Mouse (Mus musculus) ovary, adult 18-20 months (tissue): ENCODE data around the gene Mfsd11.

Source experiments
- DNase-seq: peaks from one replicate; pipeline ENCODE4 v3.0.0; 2022; ENCODE audit warnings: low spot score, mixed read lengths

Mfsd11 gene

DNA sequence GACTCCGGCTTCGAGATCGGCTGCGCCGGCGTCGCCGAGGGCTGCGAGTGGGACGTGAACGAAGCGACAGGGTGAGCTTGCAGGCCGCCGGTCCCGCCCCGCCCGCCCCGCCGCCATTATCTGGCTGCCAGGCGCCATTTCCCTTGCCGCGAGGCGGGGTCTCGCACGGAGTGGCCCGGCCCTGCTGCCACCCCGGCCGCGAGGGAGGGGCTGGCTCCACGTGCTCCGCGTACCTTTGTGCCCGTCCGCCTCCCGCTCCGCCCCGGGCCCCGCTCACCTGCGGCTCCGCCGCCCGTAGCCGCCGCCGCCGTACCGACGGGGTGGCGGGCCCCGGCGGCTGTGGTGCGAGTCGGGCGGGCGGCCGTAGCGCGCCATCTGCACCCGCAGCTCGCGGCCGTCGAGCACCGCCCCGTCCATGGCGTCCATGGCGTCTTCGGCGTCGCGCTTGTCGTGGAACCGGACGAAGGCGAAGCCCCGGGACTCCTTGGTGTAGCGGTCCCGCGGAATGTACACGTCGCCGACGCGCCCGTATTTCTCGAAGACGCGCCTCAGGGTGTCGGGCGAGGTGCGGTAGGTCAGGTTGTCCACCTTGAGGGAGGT lies at the start of gene Mfsd11:
Mfsd11 (plus strand) TSS at position 150 of the 600 bp plus-strand sequence.
- peak; percentile 70 for DNase-seq

DNA sequence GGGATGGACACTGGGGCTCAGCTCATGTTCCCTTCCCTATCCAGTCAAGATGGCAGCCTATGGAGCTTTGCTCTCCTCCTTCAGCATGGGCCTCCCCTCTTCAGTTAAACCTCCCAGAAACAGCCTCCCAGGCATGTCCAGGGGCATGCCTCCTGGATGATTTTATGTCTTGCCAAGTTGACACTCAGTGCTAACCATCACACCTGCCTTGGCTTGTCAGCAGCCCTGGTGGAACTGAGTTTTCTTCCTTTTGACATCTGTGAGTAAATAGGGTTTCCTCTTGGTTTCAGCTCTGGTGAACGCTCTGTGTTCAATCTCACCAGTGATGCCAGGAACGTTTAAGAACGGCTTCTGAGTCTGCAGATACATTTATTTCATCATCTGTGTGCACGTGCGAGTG lies 49.5 kb upstream of the Mfsd11 start:
- no peak for DNase-seq

DNA sequence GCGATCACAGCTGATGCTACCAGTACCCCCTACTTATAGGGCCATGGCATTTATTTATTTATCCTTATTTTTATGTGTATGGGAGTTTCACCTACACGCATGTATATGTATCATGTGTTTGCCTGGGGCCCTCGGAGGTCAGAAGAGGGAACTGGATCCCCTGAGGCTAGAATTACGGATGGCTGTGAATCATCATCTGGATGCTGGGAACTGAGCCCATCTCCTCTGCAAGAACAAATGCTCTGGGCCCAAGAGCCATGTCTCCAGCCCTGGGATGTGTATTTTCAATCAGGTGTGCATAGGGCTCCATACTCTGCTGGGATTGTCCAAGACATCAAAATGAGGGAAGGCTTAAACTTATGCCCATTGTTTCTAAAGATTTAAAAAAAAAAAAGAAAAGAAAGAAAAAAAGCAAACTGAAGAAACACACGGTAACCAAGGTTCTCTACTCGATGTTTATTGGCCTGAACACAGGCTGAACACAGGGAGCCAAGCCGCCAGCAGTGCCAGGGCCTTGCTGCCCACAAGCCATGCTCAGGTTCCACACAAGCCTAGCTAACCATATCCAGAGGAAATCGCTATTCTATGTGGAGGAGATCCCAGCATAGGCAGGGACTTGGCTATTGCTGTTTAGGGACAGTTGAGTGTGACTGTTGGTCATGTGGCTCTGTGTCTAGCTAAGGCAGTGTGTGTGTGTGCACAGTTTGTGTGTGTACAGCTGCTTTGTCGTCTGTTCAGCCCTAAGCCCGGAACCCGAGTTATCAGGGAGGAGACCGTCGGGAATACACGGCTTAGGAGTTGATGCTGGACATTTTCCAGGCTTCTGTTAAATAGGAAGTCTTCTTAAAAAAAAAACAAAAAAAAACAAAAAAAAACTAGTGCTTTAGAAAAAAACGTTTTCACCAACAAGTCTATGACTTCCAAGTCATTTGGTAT lies 45.8 kb upstream of the Mfsd11 start:
- DNase-seq: no peak

GRCm38 (mm10) chr11:116807116-116807515 lies 45.1 kb upstream of the Mfsd11 start:
- DNase-seq: no peak

DNA sequence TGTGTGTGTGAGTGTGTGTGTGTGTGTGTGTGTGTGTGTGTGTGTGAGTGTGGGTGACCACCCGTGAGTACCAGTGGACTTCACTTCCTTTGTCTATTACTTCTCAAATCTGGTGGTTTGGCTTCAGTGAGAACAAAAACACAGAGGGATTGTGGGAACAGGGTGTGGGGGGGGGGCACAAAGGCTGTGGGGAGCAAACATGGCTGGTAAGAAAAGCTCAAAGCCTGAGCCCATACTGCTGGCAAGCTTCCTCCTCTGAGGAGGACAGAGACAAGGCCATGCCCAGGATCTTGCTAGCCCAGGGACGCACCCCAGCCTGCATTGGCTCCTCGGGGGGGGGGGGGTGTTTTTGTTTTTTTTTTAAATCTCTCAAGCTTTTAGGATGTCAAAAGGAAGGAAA lies 44.7 kb upstream of the Mfsd11 start:
- DNase-seq: peak; percentile 70

- peak; percentile 71 for DNase-seq
Measured at GRCm38 (mm10) chr11:116807938-116808606, 44.2 kb upstream of the Mfsd11 start.

- DNase-seq: no peak
Measured at GRCm38 (mm10) chr11:116808811-116809395, 43.3 kb upstream of the Mfsd11 start.

DNA sequence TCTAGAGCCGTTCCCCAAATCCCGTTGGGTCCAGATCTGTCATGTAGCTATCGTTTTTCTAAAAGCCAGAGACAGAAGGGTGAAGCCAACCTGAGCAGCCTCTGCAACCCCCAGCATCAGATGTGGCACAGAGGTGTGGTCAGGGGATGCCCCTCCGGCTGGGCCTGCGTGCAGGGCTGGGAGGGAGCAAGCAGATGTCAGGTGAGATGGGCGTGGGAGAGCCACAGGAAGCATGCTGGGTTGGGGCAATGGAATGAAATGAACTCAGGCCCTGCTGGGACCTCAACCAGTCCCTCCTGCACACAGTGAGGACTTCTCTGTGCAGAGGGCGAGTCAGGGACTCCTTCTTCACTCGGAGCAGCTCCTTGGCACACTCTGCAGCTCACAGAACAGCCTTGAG lies 42.7 kb upstream of the Mfsd11 start:
- DNase-seq: no peak

- DNase-seq: no peak
Measured at GRCm38 (mm10) chr11:116810528-116810927, 41.7 kb upstream of the Mfsd11 start.

DNA sequence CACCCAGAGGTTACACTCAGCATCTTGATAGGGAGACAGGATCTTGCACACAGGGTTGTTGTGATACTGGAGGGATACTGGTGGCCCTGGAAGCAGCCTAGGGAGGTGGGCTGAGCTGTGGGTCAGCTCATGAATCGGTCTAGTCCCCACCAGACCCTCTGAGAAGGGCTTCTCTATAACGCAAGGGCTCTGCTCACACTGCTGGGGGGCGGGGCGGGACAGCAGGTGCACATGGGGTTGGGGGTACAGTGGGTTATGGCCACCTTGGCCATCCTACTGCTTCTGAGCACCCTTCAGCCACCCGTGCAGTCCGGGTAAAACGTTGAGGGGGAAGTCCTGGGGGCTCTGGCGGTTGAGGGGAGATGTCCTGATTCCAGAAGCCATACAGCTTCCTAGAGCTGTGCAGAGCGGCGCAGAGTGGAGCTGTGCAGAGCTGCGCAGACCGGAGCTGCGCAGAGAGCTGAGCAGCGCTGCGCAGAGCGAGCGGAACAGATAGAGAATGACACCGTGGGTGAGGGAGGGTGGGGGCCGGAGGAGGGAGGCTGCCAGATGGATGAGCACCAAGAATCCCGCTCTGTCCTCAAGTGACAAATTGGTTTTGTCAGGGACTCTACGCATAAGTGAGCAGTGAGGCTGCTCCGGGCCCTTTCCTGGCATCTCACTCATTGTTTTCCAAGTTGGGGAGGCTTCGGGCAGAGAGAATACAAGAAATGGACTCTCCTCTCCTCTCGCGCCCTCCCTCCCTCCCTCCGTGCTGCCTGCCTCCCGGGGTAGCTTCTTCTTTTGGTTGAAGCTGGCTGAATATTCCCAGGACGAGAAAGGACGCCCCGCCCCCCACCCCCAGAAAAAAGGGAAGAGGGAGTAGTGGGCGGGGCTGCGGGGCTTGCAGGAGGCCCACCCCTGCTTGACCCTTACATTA lies 41.0 kb upstream of the Mfsd11 start:
- DNase-seq: peak; percentile 49

GRCm38 (mm10) chr11:116812793-116813529 lies 39.3 kb upstream of the Mfsd11 start:
- no peak for DNase-seq

- no peak for DNase-seq
Measured at GRCm38 (mm10) chr11:116813610-116814009, 38.6 kb upstream of the Mfsd11 start.

GRCm38 (mm10) chr11:116814076-116814883 lies 38.0 kb upstream of the Mfsd11 start:
- DNase-seq: peak; percentile 67

- no peak for DNase-seq
Measured at GRCm38 (mm10) chr11:116814884-116815415, 37.3 kb upstream of the Mfsd11 start.

DNA sequence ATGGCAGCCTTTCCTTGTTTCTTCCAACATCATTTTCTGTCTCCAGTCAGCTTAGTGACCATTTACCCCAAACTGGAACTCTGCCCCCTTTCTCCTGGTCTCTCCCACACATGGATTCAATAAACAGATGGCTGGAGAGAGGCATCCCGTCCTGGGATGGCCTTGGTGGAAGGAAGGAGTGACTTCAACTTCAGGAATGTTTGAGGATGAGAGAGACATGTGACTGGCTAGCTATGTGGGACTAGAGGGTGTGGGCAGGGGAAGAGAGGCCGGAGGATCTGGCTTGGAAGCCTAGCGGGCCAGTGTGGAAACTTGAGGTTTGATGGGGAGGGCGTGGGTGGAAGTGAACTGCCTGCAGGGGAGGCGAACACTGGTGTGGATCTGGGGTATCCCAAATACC lies 35.5 kb upstream of the Mfsd11 start:
- DNase-seq: peak; percentile 70

GRCm38 (mm10) chr11:116817567-116817966 lies 34.7 kb upstream of the Mfsd11 start:
- DNase-seq: no peak

DNA sequence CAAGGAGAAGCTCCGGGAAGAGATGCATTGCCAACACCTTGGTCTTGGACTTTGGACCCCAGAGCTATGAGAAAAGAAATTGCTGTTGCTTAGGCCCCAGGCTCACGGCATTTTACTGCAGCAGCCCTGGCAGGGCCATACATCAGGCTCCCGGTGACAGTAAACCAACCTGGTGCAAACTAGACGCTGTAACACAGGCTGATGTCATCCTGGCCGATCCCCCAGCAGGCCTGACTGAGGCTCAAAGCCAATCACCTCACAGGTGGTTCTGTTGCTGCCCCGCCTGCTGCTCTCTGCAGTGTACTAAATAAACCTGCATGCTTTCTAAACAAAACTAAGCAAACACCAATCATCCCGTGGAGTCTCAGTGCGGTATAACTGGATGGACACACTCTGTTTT lies 33.5 kb upstream of the Mfsd11 start:
- DNase-seq: no peak

DNA sequence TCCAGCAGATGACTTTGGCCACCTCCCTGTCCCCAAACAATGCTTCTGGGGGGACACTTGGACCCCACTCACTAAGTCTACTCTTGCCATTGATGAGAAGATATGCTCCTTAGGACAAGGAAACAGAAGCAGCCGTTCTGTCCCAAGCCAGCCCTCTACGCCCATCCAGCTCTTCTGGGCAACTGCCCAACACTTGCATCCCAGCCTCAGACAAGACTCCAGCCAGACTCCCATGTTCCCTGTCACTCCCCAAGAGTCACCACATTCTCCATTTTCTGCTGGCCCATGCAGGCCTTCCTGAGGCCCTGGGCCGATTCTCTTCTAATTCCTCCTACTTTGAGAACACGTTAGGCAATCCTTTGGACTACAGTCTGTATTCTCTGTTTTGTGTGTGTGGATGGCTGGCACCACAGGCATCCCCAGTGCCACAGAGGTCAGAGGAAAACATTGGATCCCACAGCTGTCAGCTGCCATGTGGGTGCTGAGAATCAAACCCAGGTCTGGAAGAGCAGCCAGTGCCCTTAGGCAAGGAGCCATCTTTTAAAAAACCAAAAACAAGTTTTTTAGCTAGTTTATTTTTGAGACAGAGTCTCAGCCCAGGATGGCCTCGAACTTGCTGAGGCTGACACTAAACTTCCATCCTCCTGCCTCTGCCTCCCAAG lies 32.2 kb upstream of the Mfsd11 start:
- DNase-seq: no peak
